Mouse (Mus musculus) embryo, embryonic 10 days (tissue): ENCODE measurements at regions not wholly inside any gene's neighbourhood (a gene's known extent, or its start where the extent isn't known, plus 50 kb on each side); places are given as distances from the start of the nearest gene placed in this dataset.

Experiments used
- DNase-seq: peaks from one replicate; pipeline ENCODE4 v3.0.0-alpha.2; 2015; ENCODE audit warnings: low spot score

GRCm38 (mm10) chr4:131014301-131015081 lies 70.3 kb downstream of the Matn1 start:
- peak; percentile 25 for DNase-seq

- DNase-seq: no peak
Observed at GRCm38 (mm10) chr4:131015156-131015555, 71.0 kb downstream of the Matn1 start.

GRCm38 (mm10) chr4:131023601-131024000 lies 79.4 kb downstream of the Matn1 start:
- DNase-seq: peak; percentile 38

DNA sequence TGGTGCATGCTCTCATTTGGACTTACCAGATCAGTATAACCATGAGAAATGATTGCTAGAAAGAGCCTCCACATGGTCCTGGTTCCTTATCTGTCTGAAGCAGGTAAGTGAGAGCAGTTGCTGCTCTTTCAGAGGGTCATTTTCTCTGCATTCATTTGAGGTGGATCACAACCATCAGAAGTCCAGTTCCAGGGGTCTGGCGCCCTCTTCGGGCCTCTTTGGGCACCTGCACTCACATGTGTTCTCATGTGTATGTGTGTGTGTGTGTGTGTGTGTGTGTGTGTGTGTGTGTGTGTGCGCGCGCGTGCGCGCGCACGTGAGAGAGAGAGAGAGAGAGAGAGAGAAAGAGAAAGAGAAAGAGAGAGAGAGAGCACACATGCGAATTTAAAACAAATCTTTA lies 92.1 kb downstream of the Matn1 start:
- DNase-seq: no peak

DNA sequence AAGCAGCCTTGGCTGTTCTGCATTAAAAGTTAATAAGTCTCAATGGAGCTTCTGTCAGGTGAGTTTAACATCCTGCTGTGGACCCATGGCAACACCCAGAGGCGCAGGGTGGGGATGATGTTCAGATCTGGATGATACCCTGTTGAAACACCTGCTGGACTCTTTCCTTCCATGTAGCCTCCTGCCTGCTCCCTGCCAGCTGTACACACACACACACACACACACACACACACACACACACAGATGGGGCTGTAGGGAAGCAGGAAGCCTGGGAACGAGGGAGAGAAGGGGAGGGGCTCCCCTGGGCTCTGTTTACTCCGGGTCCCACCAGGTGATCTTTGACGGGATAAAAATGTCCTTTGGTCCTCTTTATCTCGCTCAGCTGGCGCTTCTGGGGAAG lies 93.0 kb downstream of the Matn1 start:
- DNase-seq: no peak

- DNase-seq: no peak
Observed at GRCm38 (mm10) chr4:131039686-131040085, 95.5 kb downstream of the Matn1 start.

DNA sequence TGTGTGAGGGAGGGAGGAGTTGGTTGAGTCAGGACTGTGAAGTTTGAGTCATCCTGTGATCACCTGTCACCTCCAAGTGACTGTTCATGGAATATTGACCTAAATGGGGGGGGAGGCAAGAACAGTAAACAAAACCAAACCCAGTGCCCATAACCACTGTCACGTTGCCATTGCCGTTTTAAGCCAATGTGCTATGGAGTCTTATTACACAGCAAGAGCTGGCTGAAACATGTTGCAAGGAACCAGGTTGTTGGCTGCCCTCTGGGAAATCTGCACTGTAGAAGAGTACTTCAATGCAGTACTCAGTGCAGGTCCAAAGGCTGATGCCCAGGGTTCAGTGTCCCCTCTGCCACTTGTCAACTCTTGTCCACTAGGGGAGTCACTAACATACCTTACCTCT lies 97.0 kb downstream of the Matn1 start:
- DNase-seq: no peak

- no peak for DNase-seq
Observed at GRCm38 (mm10) chr4:131046101-131046500, 101.9 kb downstream of the Matn1 start.

DNA sequence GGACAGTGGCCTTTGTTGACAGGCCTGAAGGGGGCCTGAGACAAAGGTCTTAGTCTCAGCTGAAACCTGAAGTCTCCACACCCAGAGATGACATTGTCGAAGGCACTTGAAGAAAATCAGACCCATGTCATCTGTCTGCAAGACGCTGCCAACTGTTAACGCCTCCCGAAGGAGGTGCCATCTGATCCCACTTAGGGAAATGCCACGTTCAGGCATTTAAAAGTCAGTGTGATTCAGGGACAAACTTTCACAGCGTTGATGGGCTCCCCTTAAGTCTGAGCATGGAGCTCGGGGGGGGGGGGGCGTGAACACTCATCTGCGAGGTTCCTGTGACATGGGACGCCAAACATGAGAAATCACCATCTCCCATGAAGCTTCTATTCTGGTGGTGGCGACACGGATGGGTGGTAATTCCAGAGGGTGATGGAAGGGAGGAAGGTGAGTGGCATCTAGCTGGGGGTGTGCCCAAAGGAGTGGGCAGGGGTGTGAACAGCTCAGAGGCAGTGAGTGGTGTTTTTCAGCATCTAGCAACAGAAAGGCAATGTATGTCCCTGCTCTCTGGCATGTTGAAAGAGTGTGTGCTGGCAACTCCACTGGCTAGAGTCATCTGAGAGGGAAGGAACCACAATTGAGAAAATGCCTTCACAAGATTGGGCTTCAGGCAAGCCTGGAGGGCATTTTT lies 102.9 kb downstream of the Matn1 start:
- no peak for DNase-seq

DNA sequence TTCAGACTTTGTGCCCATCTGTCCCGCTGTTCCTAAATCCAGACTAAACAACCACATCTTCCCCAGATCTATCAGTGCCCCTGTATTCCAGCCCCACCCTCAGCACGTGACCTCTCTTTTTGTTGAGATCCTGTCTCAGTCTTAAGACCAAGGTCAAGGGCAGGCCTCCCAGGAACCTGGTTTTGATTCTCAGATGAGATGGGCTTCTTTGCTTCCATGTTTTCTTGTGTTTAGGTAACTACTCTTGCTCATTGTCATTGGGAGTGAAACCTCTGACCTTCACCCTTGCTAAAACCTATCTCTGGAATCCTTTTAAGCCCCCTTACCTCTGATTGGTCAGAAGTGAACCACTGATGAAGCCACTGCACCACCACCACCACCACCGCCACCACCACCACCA lies 112.1 kb downstream of the Matn1 start:
- DNase-seq: no peak

- DNase-seq: no peak
Observed at GRCm38 (mm10) chr4:131059572-131059971, 115.4 kb downstream of the Matn1 start.

DNA sequence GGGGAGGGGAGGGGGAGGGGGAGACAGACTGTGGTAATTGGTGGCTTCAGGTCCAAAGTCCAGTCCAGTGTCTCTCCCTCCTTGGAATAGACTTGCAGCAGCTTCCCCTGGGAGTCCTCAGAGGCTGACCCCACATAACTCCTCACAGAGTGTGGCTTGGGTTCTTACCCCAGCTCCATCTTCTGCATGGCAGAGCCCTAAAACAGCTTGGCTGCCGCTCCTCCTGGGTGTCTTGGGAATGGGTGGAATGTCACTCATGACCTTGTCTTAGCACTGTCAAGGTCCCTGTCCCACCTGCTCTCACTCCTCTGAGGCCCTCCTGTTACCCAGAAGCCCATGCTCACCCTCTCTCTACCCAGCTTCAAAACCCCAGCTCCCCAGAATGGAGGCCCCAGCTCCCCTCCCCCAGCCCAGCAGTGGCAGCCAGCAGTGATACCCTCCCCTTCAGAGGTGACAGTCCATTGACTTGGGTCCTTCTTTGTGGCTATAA lies 116.1 kb downstream of the Matn1 start:
- no peak for DNase-seq

- DNase-seq: peak; percentile 13
Observed at GRCm38 (mm10) chr4:131060706-131061105, 116.5 kb downstream of the Matn1 start.

DNA sequence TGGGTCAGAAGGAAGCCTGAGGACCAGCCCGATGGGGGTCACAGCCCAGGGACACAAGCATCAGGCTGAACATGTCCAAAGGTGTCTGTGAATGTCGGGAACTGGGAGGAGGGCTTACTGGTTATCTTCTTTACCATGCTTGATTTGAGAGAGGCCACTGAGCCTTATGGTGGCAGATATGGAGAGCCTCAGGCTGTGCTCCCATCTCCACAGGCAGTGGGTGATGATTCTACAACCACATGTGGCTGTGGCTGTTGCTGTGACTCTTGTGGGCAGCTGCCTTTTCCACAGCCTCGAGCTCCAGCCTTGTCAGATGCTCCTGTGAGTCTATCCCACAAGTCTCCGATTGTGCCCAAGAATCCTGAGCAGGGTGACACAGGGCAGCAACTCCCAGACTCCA lies 118.4 kb downstream of the Matn1 start:
- DNase-seq: no peak

DNA sequence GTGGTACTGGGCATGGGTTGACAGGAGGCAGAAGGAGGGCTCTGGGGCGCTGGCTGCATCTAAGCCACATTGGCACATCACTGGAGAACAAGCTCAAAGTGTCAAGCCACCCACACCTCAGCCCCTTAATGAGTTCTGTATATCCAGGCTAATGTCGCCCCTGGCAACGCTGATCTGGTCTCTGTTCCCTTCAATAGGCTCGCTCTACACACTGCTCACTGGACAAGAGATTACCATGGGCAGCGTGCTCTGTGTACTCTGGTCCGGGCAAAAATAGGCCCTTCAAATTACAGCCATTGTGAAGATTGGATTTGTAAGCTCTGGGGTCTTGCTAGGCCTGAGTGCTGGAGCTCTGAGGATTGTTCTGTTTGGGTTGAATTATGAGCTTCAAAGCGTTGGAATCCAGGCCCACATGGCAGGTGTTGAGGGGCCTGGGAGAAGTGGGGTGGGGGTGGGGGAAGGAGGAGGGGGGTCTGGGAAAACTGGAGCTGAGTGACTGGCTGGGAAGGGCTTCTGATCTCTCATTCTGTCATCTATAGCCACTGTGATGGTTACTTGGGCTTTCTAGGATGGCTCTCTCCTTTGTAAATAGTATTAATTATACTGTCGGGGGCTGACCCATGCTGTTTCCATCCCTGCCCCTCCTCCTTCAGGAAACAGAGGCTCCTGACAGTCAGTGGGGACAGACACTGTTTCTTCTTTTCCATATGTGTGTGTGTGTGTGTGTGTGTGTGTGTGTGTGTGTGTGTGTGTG lies 122.2 kb downstream of the Matn1 start:
- peak; percentile 64 for DNase-seq

DNA sequence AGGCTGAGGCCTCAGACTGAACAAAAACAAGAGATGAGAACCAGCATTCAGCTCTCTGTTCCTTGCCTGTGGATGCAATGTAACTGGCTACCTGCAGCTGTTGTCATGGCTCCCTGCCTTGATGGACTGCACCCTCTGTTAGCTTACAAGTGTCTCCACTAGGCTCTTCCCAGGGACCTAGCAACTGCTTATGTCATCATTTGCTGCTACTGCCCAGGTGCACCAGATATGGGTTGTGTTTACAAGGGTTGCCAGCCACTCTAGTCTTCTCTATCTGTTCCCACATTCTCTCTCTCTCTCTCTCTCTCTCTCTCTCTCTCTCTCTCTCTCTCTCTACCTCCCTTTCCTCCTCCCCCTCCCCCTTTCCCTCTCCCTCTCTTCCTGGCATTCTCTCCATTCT lies 126.4 kb downstream of the Matn1 start:
- no peak for DNase-seq

DNA sequence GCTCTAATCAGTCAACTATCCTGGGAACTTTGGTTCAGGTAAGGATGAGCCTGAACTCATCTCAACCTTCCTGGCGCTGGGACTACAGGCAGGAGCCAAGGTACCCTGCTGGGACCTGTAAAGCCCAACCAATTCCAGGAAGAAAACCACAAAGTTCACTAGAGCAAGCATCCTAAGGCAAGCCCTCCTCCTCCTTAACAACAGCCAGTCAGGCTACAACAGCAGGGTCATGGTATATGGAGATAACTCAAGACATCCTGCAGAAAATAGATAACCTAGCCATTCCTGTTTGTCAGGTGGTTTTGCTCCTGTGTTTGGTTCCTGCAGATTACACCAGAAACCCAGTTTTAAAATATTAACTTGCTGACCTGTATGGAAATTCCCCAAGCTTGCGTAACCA lies 128.4 kb downstream of the Matn1 start:
- DNase-seq: no peak

DNA sequence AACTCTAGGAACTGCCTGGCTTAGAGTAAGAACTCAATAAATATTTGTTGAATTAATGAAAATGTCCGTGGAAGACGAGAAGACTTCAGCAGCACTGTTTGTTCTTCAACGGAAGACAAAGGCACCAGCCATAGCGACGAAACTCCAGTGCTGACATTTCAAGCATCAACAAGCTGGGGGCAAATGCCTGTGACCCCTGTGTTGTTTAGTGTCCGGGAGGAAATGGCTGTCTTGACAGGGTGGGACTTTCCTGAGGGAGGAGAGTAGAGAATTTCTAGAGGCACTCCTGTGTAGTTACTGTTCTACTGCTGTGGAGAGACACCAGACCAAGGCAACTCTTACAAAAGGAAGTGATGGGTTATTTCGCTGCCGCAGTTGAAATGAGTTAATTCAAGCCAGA lies 129.2 kb downstream of the Matn1 start:
- peak; percentile 62 for DNase-seq

- peak; percentile 34 for DNase-seq
Observed at GRCm38 (mm10) chr4:131075326-131075932, 131.2 kb downstream of the Matn1 start.

DNA sequence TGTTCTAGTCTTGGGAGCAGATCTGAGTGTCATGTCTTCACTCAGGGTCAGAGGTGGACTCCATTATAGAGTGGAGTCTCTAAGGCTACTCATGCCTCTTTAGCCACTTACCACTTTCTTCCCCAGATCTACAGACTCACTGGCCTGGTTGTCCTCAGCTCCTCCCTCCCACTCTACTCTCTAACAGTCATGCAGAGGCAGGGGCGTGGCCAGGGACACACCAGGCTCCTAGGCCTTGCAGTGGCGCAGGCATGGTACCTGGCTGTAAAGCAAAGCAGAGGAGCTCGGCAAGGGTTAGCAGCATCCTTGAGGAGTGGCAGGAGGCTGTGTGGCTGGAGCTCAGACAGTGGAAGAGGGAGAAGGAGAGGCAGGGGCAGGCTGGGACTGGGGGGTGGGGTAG lies 132.4 kb downstream of the Matn1 start:
- no peak for DNase-seq

DNA sequence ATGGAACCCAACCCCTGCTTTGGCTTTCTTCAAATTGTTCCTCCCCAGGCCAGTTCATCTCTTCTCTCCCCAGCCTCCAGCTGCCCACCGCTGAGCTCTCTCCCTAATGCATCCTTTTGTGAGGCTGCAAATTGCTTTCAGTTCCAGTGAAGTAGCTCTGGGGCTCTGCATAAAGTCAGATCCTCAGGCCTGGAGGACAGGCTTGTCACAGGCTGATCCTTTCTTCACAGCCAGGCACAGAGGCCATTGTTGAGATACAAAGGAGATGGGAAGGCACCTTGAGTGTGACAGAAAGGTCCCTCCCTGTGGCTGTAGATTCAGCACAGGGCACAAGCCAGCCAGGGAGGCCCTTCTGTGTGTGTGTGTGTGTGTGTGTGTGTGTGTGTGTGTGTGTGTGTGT lies 135.9 kb downstream of the Matn1 start:
- no peak for DNase-seq

DNA sequence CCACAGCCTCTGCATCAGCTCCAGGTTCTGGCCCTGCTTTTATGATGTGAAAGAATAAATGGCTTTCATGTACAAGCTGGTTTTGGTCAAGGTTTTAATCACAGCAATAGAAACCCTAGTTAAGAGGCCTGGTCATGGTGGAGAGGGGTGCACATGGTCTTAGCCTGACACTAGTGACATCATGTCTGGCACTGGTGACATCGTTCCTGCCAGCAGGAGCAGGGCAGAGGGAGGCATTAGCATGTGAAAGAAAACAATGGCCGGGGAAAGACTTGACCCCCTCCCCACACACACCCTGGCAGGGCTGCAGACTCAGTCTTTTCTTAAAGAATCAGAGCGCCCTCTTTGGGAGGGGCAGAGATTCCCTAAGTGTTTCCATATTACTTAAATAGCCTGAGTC lies 139.2 kb downstream of the Matn1 start:
- no peak for DNase-seq
